In the genomic region with DNA sequence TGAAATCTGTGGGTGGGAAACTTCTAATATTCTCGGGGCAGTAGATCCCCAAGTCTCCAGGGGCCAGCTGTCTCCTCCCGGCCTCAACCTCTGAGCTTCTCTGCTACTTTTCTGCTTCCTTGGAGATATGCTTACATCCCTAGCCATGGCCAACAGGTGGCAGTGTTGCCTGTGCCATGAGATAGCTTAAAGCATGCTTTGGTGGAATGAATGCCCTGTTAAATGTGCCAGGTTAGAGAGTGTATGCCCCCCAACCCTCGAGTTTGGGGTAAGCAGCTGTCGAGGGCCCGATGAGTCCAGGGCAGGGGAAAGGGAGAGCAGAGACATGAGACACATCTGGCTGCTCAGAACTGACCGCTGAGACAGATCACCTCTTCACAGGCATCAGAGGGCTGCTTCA, we compare ENCODE assay signal across 8 mouse cellular contexts. TPM values are rescaled to one million over a fixed set of nuclear protein-coding genes. Genes with fewer than 3 reads are reported as not detected.
DNase-seq lines count a peak whose midpoint lies in the region; ATAC-seq and TF ChIP-seq lines count a peak whose summit lies in the region.

No protein-coding gene starts in this region.

- ATAC-seq in cerebellum, adult (ENCODE audit: insufficient number of reproducible peaks, low FRiP score, low TSS enrichment): no peak
- no peak for ATAC-seq in intestine, postnatal 0 days
- no peak; the same call in 1 of the 2 replicates for ATAC-seq in limb, embryonic 11.5 days (ENCODE audit: insufficient number of reproducible peaks, low FRiP score, low TSS enrichment, low read depth)
- peak; percentile 1; the same call in 1 of the 2 replicates for ATAC-seq in midbrain, embryonic 13.5 days

- intact Hi-C loops in gastrocnemius, adult 2 months (cut with DNase I): loop anchor here (1.0 to 10.0 kb wide), 4 partner anchors 43 to 405 kb away; no protein-coding TSS in a partner anchor

- no peak overlapping the region for H3K9ac ChIP-seq in intestine, postnatal 0 days (ENCODE audit: low read depth, low read length)
- H3K9ac ChIP-seq in limb, embryonic 11.5 days (ENCODE audit: low read length): no peak overlapping the region
- no peak overlapping the region for H3K9ac ChIP-seq in midbrain, embryonic 13.5 days (replicated peaks)

- no peak overlapping the region for H3K27ac ChIP-seq in gastrocnemius, adult 2 months
- H3K27ac ChIP-seq in intestine, postnatal 0 days (ENCODE audit: low read depth, low read length): no peak overlapping the region
- no peak overlapping the region for H3K27ac ChIP-seq in limb, embryonic 11.5 days (replicated peaks; ENCODE audit: low read depth, low read length)
- H3K27ac ChIP-seq in midbrain, embryonic 13.5 days: no peak overlapping the region

- peak; percentile 94 for TF ChIP-seq CTCF in gastrocnemius, adult 2 months (IDR thresholded peaks at IDR 0.05)
- peak; percentile 99 for TF ChIP-seq CTCF in intestine, postnatal 0 days (IDR thresholded peaks at IDR 0.05; ENCODE audit: low read depth)

- 12% methylated on average over 6 of the region's 6 CpGs for WGBS in intestine, postnatal 0 days
- WGBS in limb, embryonic 11.5 days: 10% methylated on average over 6 of the region's 6 CpGs
- 12% methylated on average over 6 of the region's 6 CpGs for WGBS in midbrain, embryonic 13.5 days

- peaks cover 33% of the 10 kb centered on the region for H3K36me3 ChIP-seq in intestine, postnatal 0 days (ENCODE audit: control insufficient read depth, insufficient read depth)
- peaks cover 17% of the 10 kb centered on the region for H3K36me3 ChIP-seq in limb, embryonic 11.5 days (ENCODE audit: control insufficient read depth, insufficient read depth, low read length)
- H3K36me3 ChIP-seq in midbrain, embryonic 13.5 days: peaks cover 39% of the 10 kb centered on the region

- peak; percentile 62 to 70 for DNase-seq in cerebellum, adult 18-20 months
- DNase-seq in cerebellum, postnatal 4 days (ENCODE audit: low spot score in 2 of 2): peak; percentile 76 to 86
- peak; percentile 78 for DNase-seq in gastrocnemius, adult 2 months
- peak; percentile 90 for DNase-seq in limb, embryonic 11.5 days (ENCODE audit: low spot score)
- DNase-seq in spleen, adult 12 weeks (ENCODE audit: low spot score): peak; percentile 43

- peaks cover 12% of the 10 kb centered on the region for H3K4me1 ChIP-seq in intestine, postnatal 0 days (replicated peaks; ENCODE audit: control insufficient read depth, insufficient read depth, low read length)
- peaks cover 26% of the 10 kb centered on the region for H3K4me1 ChIP-seq in limb, embryonic 11.5 days (ENCODE audit: control insufficient read depth, insufficient read depth, low read length)
- peaks cover 25% of the 10 kb centered on the region for H3K4me1 ChIP-seq in midbrain, embryonic 13.5 days (replicated peaks)

- H3K4me3 ChIP-seq in gastrocnemius, adult 2 months: no peak overlapping the region
- no peak overlapping the region for H3K4me3 ChIP-seq in intestine, postnatal 0 days (ENCODE audit: low read depth, low read length)
- H3K4me3 ChIP-seq in limb, embryonic 11.5 days (ENCODE audit: low read depth, low read length): no peak overlapping the region
- no peak overlapping the region for H3K4me3 ChIP-seq in midbrain, embryonic 13.5 days (replicated peaks)

- H3K9me3 ChIP-seq in intestine, postnatal 0 days (ENCODE audit: control insufficient read depth): no peaks in the 10 kb centered on the region
- H3K9me3 ChIP-seq in limb, embryonic 11.5 days (ENCODE audit: control insufficient read depth, low read length): peaks cover 10% of the 10 kb centered on the region; the same call in 1 of the 2 replicates
- H3K9me3 ChIP-seq in midbrain, embryonic 13.5 days: peaks cover 10% of the 10 kb centered on the region; the same call in 1 of the 2 replicates

- 0 out of 2 replicates have a peak, but pooled peaks cover 3% of the 10 kb centered on the region for H3K27me3 ChIP-seq in intestine, postnatal 0 days (replicated peaks; ENCODE audit: control insufficient read depth, insufficient read depth, low read length)
- no peaks in the 10 kb centered on the region for H3K27me3 ChIP-seq in limb, embryonic 11.5 days (ENCODE audit: control insufficient read depth, insufficient read depth, low read length)
- H3K27me3 ChIP-seq in midbrain, embryonic 13.5 days: peaks cover 68% of the 10 kb centered on the region

- no peak overlapping the region for H3K4me2 ChIP-seq in intestine, postnatal 0 days (replicated peaks; ENCODE audit: low read depth)
- H3K4me2 ChIP-seq in limb, embryonic 11.5 days (ENCODE audit: low read depth, severe bottlenecking): no peak overlapping the region
- no peak overlapping the region for H3K4me2 ChIP-seq in midbrain, embryonic 13.5 days (replicated peaks)

RNA-seq across cellular contexts. Expression of gene Armh1, which starts 18.4 kb away (rescaled TPM):
- not detected for total RNA-seq in gastrocnemius, adult 2 months (2021)
- 0.12 and 0.22 TPM in 2 replicates for polyA plus RNA-seq in intestine, postnatal 0 days (2015; fragmentation: Nextera tagmentation; extraction: Ambion mirVana)
- 0.12 TPM in 1 of 2 replicates, not detected in the other for polyA plus RNA-seq in limb, embryonic 11.5 days (2014; fragmentation: Nextera tagmentation; extraction: Ambion mirVana)
- polyA plus RNA-seq in midbrain, embryonic 13.5 days (2015; fragmentation: Nextera tagmentation; extraction: Ambion mirVana): 0.31 and 0.83 TPM in 2 replicates

RNA-seq across cellular contexts. Expression of gene Tmem53, which starts 18.5 kb away (rescaled TPM):
- 1 to 10 TPM; 2.7 to 6.6 TPM for total RNA-seq in gastrocnemius, adult 2 months (2021)
- polyA plus RNA-seq in intestine, postnatal 0 days (2015; fragmentation: Nextera tagmentation; extraction: Ambion mirVana): 12.8 and 14.0 TPM in 2 replicates
- polyA plus RNA-seq in limb, embryonic 11.5 days (2014; fragmentation: Nextera tagmentation; extraction: Ambion mirVana): 9.7 and 11.6 TPM in 2 replicates
- 10.2 and 10.4 TPM in 2 replicates for polyA plus RNA-seq in midbrain, embryonic 13.5 days (2015; fragmentation: Nextera tagmentation; extraction: Ambion mirVana)
